Mouse (Mus musculus) frontal cortex, adult 2 months (tissue): Measurements from ENCODE around the gene Tfap2a. TPM values are rescaled to one million over a fixed set of nuclear protein-coding genes. Genes with fewer than 3 reads are reported as not detected.

Source experiments
- DNase-seq, 2 experiments: peaks; one replicate each; pipeline ENCODE4 v3.0.0; 2022; ENCODE audit warnings: low spot score in 1 of 2; ENCODE audit errors: extremely low spot score in 1 of 2
- polyA plus RNA-seq: library from polyadenylated mRNA; depleted of rRNA; stranded (reverse); fragments of >200 nt; gene quantifications from 2 replicates; pipeline ENCODE4 v1.2.3, GENCODE M21; 2012

The Tfap2a gene
- polyA plus RNA-seq, 1 experiment: 0.38 TPM

DNA sequence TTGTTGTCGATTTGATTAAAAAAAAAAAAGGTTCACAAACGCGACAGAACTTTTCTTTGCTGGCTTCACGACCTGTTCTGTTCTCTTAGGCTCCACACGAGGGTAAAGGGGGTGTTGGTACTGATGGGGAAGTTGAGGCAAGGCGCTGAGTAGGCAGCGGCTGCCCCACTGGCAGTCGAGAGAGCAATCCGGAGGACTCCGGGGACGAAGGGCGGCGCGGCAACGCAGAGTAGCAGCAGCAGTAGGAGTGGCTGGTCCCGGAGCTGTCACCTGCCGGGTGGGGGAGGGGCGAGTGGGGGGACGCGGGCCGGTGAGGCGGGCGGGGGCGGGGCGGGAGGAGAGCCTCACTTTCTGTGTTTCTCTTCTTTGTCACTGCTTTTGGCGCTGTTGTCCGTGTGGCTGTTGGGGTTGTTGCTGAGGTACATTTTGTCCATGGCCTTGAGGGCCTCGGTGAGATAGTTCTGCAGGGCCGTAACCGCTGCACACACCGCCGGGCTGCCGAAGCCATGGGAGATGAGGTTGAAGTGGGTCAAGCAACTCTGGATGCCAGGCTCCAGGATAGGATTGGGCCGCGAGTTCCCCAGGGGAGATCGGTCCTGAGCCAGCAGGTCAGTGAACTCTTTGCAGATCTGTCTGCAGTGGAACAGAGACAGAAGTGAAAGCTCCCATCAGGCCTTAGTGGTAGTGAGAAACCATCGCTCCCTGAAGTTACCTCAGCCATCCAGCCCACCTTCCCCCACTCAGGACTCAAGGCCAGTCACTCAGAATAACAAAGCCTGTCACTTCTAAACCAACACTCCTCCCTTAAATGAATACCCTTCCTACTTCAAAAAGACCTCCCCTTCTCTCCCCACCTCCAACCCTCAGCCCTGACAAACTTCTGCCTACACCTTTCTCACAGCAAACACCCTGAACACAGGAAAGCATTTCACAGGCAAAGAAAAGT is 21.1 kb downstream of the Tfap2a start:
- DNase-seq: no peak

- no peak for DNase-seq
Measured at GRCm38 (mm10) chr13:40714531-40714930, 23.6 kb downstream of the Tfap2a start.

GRCm38 (mm10) chr13:40713681-40714080 is 24.5 kb downstream of the Tfap2a start:
- no peak for DNase-seq

- DNase-seq: no peak
Measured at GRCm38 (mm10) chr13:40713241-40713640, 24.9 kb downstream of the Tfap2a start.

DNA sequence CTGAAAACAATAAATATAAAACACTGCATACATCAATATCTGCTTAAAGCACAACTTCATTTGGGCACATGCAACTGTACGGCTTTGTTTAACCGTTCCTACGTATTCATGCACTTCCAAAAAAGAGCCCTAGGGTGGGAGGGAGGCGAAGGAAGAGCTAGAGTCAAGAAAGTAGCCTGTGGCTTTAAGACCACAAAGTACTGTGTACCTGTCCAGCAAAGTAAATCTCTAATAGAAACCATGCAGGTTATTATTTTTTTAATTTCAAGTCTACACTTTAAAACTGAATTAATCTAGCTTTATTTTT is 25.7 kb downstream of the Tfap2a start:
- no peak for DNase-seq

DNA sequence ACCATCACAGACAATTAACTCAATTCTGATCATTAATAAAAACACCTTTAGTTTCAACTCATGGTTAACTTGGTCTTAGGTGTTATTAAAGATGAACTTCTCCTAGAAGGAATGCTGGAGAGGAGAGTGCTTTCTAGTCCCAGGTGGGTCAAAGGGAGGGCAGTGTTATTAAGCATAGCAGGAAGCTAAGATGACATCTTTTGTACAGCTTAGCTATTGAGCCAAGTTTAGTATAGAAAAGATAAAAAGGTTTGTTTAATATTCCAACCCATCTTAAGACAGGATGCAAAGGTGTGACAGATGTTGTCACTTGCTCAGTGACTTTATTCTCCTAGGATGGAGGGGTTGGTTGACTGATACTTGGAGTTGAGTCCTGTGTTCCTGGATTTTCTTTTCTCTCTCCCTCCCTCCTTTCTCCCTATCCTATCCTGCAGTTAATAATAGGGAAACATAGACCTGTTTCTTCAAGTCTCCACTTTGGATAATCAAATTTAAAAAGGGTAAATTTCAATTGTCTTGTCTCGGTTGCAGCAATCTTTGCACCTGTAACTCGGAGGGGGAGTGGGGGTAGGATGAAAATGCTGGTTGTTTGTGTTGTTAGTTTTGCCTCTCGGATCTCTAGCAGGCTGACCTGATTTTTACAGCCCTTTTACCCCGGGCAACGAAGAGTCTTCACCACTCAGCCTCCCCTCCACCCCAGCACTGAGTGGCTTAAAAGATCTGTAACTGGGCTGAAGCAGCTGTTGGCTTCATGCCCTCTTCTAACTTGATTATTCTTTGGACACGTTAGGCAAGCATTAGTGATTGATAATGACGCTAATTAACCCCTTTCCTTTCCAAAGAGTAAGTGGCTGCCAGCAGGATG is 26.3 kb downstream of the Tfap2a start:
- DNase-seq: no peak

DNA sequence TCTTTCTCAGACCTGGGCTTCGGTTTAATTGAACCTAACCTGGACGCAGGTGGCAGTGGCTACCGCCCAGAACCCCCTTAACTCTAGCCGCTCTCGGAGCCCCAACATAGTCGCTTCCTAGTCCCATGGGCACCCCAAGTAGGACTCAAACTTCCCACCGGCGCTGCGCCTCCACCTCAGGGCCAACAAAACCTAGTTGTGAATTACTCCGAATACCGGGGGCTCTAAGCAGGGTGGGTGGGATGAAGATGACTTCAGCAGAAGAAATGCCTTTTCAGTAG is 28.2 kb downstream of the Tfap2a start:
- DNase-seq: no peak

DNA sequence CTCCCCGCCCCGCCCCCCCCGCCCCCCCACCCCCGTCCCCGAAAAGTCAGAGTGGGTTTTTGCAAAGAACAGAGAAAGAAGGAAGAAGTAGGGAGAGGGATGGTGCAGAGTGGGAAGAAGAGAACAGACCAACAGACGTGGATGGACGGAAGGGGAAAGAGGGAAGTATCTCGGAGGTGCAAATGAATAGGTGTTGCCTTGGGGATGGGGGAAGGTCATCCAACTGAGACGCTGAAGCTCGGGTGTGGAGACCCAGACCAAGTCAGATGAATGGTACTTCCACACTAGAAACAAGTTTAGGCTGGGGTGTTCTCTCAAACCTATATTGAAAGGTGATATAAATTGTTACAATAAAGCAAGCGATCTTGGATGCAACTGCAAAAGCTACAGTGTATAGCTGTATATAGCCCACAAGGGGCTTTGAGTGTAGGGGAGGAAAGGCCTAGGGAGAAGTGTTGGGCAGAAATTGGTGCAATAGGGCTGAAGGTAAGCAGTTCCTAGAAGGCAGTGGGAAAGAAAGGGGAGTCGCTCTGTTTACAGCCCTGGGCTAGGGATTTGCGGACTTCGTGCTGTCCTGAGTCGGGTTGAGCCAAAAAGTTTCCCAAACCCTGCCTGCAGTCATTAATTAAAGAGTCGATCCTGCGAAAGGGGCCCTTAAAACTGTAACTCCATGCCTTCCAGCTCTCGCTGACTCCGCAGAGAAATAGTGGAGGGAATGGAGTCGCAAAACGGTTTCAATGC is 28.7 kb downstream of the Tfap2a start:
- DNase-seq: no peak

- DNase-seq: no peak
Measured at GRCm38 (mm10) chr13:40708913-40709312, 29.3 kb downstream of the Tfap2a start.

GRCm38 (mm10) chr13:40708271-40708670 is 29.9 kb downstream of the Tfap2a start:
- DNase-seq: no peak

DNA sequence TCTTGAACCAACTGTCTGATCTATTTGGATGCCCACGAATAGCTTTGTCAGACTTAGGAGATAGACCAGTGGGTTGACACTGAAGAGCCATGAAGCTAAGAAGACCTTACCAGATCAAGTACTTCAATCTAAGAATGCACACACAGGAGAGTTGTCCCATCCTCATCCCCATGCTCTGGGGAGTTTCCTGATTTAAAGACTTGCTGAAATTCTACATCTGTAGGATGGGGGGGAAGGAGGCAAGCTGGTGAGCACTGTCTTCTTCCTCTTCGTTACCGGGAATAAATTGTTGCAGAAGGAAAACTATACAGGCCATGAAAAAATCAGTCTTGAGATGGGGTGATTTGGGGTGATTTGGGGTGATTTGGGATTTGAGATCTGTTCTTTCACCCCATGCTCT is 30.5 kb downstream of the Tfap2a start:
- DNase-seq: no peak

GRCm38 (mm10) chr13:40706612-40707011 is 31.6 kb downstream of the Tfap2a start:
- no peak for DNase-seq

DNA sequence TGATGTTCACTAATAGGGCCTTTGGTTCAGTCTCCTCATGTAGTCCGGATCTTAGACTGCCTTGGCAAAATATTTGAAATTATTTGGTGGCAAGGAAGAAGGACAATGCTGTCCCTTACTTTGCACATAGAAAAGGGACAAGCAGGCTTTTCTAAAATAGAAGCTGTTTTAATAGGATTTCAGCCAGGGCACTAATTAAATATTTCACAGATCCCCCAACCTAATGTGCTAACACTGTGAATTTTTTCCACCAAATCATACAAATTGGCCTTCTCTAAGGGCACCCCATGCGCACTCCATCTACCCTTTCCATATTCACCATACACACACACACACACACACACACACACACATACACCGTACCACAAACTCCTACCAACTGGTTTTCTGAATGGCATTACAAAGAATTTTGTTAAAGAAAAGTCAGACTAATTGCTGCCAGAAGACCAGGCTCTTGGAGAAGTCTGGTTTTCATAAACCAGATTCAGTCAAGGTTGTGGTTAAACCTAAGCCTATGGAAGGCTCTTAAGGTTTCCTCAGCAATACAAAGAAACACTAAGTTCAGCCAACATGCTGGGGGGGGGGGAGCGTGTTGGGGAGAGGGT is 32.3 kb downstream of the Tfap2a start:
- no peak for DNase-seq

GRCm38 (mm10) chr13:40704864-40705455 is 33.2 kb downstream of the Tfap2a start:
- no peak for DNase-seq

GRCm38 (mm10) chr13:40703982-40704501 is 34.1 kb downstream of the Tfap2a start:
- DNase-seq: no peak

DNA sequence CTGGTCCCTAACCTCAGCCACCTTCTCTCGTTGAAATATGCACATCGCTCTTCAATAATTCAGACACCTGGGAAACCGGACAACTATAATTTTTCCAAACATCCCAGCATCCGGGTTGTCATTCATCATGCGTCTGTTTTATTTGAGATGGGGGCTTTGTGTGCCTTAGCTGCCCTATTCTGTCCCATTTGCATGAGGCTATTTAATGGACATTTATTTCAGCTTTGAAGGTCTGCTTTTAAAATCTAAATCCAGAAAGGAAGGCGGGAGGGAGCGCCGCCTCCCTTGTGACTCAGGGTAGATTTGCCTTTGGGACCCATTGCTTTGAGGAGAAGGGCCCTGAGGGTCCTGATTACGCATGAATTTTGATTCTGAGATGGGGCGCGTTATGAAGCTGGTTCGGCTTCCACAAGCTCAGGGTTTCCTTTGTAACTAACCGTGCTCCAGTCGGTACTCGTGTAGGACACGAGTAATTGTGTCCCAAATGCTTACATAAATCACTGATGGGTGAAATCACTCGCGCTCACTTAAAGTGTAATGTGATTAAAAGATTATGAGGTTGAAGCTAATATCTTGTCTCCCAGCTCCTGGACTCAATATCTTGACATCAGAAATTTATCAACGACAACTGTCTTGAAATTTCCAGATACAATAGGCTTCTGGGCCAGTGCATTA is 34.9 kb downstream of the Tfap2a start:
- no peak for DNase-seq

DNA sequence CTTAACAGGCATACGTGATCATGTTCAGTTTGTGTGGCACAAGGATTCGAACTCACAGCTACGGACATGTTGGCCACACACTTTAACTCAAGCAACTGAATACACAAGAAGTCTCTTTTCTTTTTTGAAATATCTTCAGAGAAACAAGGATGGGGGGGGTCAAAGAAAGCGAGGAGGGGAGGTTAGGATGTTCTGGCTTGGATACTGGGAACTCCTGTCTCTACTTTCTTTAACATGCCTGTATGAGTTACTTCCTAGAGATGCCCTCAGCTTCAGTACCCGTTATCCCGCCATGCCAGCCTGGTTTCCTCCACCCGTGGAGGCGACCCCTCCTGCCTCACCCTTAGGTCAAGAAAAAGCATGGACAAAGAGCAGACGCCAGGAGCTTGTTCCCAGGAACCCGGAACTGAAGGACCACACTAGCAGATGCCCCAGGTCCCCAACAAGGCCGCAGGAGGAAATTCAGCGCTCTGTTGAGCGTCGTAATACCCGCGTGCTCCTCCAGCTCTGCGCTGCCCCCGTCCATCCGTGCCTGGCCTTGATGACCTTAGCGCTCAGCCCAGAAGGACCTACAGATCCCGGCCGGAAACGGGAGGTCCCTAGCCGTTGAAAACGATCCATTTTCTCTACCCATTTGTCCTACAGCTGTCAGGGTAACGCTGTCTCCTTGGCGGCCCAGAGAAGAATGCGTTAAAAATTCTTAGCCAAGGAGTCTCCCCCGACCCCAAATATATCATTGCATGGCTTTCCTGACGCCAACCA is 35.6 kb downstream of the Tfap2a start:
- DNase-seq: no peak

- DNase-seq: no peak
Measured at GRCm38 (mm10) chr13:40701691-40702090, 36.5 kb downstream of the Tfap2a start.

DNA sequence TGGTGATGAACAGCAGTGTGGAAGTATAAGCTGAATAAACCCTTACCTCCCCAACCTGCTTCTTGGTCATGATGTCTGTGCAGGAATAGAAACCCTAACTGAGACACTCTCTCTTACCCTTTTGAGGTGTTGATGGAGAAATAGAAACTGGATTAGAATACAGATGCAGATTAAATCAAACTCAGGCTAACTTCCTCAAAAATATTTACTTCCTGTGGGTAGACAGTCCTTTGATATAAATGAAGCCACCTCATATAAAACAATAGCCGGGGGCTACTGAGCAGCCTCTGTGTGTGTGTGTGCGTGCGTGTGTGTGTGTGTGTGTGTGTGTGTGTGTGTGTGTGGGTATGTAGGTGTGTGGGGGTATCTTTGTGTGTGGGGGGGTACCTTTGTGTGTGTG is 52.4 kb downstream of the Tfap2a start:
- no peak for DNase-seq
